Mouse (Mus musculus): ENCODE results near the gene Cmpk1.

GRCm38 (mm10) chr4:114947852-114948481 lies 39.1 kb downstream of the Cmpk1 start:
- TF ChIP-seq CTCF (conservative IDR thresholded peaks at IDR 0.05; ENCODE audit: insufficient read depth, insufficient read length, low read depth, low read length) (no peak), POLR2A (IDR thresholded peaks at IDR 0.05; ENCODE audit: low read depth, low read length) (no peak)

All from kidney, adult 2 months (tissue).